Mouse (Mus musculus): ENCODE data around the gene Jam3. TPM values are rescaled to one million over a fixed set of nuclear protein-coding genes. Genes with fewer than 3 reads are reported as not detected.

The Jam3 gene
- total RNA-seq, 4 experiments from 2014 or later = 4.6 to 7.1 (median 5.2) TPM

DNA sequence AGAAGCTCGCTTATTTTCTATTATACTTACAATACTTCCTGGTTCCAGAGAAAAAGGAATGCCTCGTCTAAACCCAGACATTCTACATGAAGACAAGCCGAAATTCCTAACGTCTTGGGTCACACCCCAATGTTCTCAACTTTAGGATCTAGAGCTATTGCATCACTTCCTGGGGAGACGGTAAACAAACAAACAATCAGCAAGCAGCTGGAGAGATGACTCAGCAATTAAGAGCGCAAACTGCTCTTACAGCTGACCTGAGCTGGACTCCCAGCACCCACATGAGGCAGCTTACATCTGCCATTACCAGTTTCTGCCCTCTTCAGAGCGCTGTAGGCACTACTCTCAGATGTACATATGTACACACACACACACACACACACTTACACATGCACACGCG, 34.0 kb downstream of the Jam3 start:
- DNase-seq (ENCODE audit: low spot score in 2 of 2) = no peak

DNA sequence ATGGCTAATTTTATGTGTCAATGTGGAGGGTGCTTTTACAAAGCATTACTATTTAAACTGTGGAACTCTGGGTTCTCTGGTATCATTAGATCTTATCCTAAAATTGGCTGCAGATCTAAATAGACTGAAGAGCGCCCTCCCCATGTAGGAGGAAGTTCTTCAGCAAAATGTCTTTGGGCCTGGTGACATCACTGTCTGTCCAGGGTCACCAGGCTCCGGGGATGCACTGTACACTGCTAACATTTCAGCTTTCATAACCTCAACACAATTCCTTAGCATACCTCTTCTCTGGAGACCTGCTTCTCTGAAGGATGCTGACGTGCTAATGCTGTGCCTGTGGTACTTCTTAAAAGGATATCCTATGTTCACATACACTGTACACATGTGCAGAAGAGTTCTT, 43.5 kb downstream of the Jam3 start:
- no peak for DNase-seq (ENCODE audit: low spot score in 2 of 2)

DNA sequence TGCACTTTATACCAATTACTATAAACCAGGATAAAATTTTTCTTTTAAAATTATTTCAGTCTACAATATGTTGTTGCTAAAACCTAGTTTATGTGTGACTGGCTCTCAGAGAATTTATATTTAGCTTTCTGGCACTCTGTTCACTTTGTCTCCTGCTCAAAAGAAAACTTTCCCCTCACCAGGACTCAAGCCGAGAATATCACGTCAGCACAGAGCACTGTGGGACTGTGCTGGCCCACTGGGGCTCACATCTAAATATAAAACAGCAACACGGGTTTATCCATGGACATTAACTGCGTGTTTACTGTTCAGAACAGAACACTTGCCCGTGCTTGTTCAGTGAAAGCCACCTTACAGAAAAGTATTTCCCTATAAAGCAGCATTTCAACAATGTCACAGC, 44.5 kb downstream of the Jam3 start:
- DNase-seq (ENCODE audit: low spot score in 2 of 2) = peak in 1 of 2 experiments; percentile 21

DNA sequence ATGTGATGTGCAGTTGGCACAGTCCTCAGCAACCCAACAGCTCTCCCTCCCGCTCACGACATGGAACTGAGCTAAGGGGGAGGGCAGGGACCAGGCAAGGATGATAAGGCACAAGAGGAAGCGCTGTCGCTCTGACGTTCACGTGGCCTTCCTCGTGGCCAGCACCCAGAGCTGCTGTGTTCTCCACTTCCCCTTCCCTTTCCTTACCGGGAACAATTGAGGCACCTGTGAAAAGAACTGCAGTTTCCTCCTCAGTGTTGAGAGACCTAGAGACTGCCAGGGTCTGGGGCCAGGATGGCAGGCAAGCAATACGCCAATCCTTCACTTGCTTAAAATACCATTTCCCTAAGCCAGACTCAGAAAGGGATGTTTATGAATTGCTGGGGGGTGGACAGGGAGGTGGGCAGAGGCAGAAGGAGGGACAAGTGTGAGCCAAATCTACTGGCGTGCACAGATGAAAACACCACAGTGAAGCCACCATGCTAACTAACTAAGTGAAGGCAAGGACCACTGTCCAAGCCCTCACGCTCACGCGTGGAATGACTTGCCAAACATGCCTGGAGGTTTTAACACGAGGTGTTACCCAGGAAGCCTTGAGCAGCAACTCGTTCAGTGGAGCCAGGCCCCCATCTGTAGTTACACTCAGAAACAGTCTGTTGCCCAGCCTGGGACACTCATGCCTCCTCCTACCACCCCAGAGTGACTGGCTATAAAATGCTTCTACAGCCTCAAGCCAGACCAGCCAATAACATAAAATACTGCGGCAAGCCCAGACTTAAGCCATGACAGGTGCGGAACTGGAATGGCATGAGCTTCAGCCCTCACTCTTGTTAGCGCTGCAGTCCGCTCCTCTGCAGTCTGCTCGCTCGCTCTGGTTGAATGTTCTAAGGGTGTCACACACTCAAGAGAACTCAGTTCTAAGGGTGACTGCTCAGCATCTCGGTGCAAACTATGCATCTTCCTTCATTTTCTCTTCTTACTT, 45.4 kb downstream of the Jam3 start:
- peak; percentile 21 to 42 for DNase-seq (ENCODE audit: low spot score in 2 of 2)

DNA sequence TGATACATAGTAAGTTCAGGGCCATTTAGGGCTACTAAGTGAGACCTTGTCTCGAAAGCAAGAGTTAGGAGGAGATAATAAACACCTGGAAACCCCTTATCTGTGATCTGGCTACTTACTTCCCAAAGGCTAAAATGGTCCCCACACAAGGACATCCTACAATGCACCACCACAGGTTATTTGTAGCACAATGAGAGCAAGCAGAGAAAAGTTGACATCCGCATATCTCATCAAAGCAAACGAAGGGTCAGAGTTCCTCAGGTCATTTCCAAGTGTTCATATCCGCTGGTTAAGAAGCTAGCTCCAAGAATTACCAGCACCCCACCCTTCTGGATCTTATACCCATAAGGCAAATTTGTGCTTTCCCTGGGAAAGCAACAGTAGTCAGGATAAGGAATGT, 46.8 kb downstream of the Jam3 start:
- DNase-seq (ENCODE audit: low spot score in 2 of 2) = no peak

DNA sequence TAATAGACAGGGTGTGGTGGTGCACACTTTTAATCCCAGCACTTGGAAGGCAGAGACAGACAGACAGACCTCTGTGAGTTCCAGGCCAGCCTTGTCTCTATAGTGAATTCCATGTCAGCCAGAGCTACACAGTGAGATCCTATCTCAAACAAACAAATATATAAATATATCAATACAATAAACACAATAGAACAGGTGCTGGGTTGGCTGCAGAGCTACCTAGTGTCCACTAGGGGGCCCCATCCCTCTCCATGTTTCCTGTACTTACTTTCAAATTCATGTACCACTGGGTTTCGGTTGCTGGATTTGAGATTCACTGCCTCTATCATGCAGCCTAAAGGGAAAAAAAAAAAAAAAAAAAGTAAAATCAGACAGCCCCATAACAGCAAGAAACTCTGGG, 49.1 kb downstream of the Jam3 start:
- no peak for DNase-seq (ENCODE audit: low spot score in 2 of 2)

DNA sequence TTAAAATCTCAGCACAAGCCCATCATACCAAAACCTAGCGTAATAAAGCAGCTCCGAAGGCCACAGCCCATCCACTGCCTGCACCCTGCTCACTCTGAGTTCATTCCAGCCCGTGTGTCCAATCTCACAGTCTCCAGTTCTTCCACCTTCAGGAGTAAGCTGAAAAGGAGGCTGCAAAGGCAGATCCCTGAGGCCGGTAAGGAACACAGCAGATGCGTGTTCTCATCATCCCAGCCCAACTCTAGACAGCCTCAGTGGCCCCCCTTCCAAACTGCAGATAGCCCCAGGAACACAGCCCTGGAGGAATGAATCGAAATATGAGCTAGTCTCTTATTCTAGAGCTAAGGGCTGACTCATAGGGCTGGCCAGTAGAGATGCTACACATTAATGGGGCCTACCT, 53.8 kb downstream of the Jam3 start:
- no peak for DNase-seq (ENCODE audit: low spot score in 2 of 2)

DNA sequence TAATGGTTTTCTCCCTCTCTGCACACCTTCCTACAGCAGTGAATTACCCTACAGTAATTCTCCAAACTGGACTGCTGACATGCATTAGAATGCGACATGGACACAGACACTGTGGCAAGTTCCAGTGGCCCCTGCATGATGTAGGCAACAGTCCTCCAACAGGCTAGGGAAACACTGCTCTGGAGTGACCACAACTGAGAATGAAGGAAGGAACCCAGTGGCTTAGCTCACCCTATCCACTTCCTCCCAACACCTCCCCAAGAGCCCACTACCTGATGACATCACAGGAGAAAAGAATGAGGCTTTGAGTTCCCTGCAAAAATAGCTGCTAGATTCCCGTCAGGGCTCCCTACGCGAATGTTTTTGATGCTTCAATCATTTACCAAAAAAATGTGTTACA, 55.7 kb downstream of the Jam3 start:
- no peak for DNase-seq (ENCODE audit: low spot score in 2 of 2)

DNA sequence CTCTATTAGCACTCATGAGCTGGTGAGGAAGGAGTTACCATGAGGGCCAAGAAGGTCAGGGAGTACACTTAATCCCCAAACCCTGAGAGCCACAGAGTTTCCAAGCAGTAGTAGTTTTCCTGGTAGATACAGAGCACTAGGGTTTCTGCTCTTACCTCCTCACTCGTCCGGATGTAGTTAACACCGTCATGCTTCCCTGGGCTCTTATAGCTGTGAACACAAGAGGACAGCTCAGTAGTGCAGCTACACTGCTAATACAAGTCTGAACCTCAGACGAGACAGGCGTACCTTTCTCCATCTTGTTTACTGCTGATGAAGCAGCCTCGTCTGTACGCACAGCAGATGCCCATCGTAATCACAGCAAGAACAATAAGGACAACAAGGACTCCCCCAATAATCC, 56.7 kb downstream of the Jam3 start:
- DNase-seq (ENCODE audit: low spot score in 2 of 2) = no peak

DNA sequence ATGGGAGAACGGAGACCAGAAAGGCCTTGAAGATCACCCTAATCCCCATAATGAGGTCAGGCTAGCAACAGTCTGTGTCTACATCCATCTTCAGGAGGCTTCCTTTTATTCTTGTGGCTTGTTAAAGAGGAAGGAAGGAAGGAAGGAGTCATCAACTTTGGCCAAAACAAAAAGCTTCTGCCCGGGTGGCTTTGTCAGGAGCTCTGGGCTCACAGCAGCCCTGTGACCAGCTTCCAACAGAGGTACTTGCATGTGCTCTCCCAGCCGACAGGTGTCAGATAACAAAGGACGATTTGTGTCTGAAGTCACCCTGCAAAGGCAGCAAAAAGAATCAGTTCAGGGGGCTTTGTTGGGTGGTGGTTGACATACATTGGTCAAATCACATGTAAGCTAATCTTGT, 57.1 kb downstream of the Jam3 start:
- DNase-seq (ENCODE audit: low spot score in 2 of 2) = no peak

DNA sequence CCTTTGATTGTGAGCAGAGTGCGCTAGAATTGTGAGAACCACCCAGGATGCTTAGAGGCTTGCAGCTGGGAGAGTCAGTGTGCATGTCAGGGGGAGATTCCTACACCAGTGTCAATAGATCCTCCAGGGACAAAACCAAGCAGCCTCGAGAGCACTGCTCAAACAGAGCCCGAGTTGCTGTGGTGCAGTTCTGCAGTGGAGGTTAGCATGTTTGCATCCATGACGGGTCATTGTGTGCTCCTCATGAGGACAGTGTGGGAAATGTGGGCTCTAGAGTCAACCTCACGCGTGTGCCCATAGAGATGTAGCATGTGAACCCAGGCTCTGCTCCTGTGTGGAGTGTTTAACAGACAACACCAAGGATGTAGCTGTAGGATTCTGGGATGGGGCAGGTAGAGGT, 62.3 kb downstream of the Jam3 start:
- no peak for DNase-seq (ENCODE audit: low spot score in 2 of 2)

DNA sequence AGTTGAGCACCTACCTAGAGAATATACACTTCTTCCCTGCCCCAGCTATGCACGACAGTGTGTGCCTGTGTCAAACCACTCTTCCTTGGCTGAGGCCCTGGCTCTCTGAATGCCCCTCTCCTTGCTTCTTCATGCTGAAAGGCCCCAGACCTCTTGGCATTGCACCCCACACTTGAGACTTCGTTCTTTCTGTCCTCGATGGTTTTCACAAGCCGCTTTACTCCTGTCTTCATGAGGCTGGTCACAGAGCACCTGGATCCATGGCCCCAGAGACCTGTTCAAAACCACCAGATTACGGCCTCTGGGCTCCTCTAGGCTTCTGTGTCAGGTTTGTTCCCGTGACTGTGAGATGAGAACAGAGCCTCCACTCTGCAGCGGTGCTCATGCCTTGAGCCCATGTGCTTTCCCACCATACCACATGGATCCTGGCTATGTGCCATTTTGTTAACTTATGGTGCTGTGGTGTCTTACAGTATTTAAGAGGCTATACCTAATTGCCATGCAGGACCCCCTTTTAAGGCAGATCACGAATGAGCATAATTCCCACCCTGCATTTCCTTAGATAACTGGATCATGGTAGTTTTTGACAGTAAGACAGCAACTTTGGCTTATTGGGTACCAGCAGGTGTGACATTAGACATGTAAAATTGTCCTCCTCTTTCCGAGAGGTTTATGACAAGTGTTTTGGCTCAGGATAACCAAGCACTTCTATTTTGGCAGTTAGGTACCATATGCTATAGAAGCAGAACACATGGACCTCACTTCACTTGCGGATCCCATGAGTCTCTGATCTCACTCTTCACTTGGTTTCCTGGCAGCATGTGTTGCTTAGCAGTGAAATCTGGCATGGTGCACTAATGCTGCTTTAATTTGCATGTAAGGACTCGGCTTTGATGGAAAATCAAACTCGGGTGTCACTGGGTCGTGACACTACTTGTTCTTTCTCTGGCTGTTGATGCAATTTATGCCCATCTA, 64.1 kb downstream of the Jam3 start:
- DNase-seq (ENCODE audit: low spot score in 2 of 2) = no peak

DNA sequence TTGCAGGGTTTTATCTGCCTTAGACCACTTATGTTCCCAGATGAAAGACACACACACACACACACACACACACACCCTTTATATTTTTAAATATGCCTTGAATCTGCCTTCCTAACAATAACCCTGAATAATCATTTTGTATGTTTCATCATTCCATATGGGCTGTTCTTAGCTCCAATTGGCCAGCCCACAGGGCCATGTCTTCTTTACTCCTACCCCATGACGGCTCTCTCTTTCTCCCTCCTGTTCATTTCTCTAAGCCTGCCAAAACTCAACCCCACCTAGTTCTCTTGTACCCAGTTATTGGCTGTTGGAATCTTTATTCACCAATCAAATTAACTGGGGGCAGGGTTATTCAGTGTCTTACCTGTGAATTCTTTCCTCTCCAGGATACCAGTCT, 65.1 kb downstream of the Jam3 start:
- DNase-seq (ENCODE audit: low spot score in 2 of 2) = no peak

DNA sequence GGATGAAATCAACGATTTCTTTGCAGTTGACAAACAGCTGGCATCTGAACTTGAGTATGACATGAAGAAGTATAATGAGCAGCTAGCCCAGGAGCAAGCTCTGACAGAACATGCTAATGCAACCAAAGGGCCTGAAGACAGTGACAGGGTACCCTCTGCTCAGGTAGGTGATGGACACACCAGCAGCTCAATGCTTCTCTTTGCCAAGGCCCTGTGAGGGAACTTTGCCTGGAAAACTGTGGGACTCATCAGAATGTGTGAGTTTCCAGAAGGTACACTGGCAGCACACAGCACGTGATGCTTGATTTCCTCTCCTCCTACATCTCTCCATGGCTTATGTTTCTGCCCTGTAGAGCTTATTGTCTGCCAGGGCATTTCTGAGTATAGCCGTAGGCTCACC, 67.8 kb downstream of the Jam3 start:
- DNase-seq (ENCODE audit: low spot score in 2 of 2) = no peak

DNA sequence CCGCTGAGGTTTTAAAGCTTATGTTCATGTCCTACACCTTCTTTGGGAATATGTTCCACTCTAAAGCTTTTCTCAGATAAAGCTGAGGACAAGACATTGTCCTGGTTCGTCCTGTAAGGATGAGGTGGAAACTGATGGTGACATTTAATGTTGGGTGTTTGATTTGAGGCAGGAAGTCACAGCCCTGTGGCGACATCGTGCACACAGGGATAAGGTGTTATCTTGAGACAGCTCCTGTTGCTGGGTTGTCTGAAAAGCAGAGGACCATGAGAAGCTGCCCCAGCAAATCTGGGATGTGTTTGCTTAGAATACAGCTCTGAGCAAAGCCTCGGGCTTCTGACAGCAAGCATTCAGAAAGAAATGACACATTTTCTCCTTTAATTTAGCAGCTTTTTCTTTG, 69.0 kb downstream of the Jam3 start:
- DNase-seq (ENCODE audit: low spot score in 2 of 2) = no peak

DNA sequence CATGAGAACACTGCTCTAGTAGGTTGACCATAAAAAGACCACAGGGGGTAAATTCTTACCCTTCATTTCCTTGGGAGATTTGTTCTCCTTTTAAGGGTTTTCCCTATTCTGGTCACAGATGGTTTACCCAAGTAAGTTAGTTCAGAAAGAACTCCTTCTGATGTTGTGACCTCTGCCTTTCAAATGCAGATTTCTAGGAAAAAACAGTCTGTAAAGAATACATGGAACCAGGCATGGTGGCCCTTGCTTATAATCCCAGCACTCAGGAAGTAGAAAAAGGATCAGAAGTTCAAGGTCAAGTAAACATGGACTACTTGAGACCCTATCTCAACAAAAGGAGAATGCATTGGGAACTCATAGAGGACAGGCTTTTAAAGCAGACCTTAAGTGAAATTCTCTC, 79.4 kb downstream of the Jam3 start:
- no peak for DNase-seq (ENCODE audit: low spot score in 2 of 2)

DNA sequence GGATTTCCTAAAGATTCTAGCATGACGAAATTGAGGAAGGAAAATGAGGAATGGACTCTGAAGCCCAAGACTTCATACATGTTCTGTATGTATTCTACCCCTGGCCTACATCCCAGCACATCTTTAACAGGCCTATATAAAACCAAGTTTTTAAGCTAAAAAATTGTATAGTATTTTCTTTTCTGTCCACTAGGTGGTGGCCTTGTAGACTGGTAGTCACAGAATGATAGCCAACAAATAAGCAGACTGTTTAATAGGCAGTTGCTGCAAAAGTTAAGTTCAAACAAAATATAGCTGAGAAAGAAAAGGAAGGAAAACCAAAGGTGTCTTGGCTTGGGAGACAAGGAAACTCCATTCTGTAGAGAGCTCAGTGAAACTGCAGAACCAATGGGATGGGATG, 80.5 kb downstream of the Jam3 start:
- no peak for DNase-seq (ENCODE audit: low spot score in 2 of 2)

DNA sequence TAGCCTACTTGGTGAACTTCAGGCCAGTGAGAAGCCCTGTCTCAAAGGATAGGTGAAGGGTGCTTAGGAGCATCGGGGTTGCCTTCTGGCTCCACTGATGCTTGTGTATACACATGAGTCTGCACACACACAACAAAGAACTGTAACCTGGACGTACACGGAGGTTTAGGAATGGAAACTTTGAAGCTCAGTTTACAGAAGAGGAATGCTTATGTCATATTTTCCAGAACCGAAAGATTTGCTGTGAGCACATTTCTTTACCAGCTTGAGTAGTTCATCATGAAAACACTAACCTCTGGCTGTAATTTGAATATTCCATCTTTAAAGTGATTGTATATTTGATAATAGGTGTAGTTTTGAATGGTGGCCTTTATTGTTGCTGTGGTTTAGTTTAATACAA, 84.3 kb downstream of the Jam3 start:
- DNase-seq (ENCODE audit: low spot score in 2 of 2) = no peak

DNA sequence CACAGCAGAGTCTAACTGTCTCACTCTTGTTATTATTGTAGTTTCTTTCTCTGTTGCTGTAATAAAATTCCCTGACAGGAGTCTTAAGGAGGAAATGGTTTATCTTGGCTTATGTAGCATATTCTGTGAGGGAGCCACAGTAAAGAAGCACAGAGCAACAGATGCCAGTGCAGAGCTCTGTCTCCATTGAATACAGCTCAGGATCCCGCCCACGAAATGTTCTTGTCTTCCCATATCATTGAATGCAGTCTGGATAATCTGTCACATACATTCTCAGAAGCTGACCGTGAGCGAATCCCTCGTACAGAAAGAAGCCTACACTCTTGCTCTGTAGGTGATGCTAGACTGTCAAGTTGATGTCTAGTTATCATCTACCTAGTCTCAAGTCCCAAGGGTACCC, 96.9 kb downstream of the Jam3 start:
- DNase-seq (ENCODE audit: low spot score in 2 of 2) = no peak

DNA sequence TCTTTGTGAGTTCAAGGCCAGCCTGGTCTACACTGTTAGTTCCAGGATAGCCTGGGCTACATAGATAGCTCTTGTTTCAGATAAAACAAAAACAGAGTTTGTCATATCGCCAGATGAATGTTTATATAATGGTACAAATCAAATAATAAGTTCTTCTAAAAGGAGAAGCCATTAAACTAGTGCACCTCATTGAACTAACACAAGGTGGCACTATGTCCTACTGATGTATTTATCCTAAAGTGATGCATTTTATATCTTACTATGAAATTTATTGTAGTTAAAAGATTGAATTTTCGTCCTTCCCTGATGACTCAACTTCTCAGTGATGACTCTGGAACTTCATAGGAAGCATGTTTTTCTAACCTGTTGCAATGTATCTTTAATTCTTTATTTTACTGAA, 105.7 kb downstream of the Jam3 start:
- no peak for DNase-seq (ENCODE audit: low spot score in 2 of 2)

Data from gastrocnemius, adult 8-10 months (tissue).